Mouse (Mus musculus) olfactory bulb, adult 2 months (tissue): ENCODE measurements around the gene Nsd2.

Experiments
- CTCF ChIP-seq: fragments of 200-500 bp; IDR thresholded peaks from 2 replicates; pipeline ENCODE4 v1.5.1; 2012; ENCODE audit warnings: low read depth, mild to moderate bottlenecking, low read length, moderate library complexity; ENCODE audit not compliant: insufficient read depth
- POLR2A ChIP-seq: fragments of 200-500 bp; IDR thresholded peaks from 2 replicates; pipeline ENCODE4 v1.6.1; 2012; ENCODE audit warnings: mild to moderate bottlenecking, low read depth, low read length, moderate library complexity; ENCODE audit not compliant: insufficient read depth

- TF ChIP-seq CTCF (no peak), POLR2A (no peak)
These were observed 74.6 kb downstream of the Nsd2 start for GRCm38 (mm10) chr5:33895116-33895515.
